Mouse (Mus musculus): ENCODE measurements around the gene Gm43518.

Gene Gm43518

GRCm38 (mm10) chr5:123933556-123933955, 6.3 kb downstream of the Gm43518 start:
- in situ Hi-C loops (cut with MboI, MseI), result no loop called here

GRCm38 (mm10) chr5:123933957-123934591, 6.9 kb downstream of the Gm43518 start:
- in situ Hi-C loops (cut with MboI, MseI), result no loop called here

GRCm38 (mm10) chr5:123935931-123936330, 8.7 kb downstream of the Gm43518 start:
- in situ Hi-C loops (cut with MboI, MseI), result no loop called here

GRCm38 (mm10) chr5:123938479-123938878, 11.3 kb downstream of the Gm43518 start:
- in situ Hi-C loops (cut with MboI, MseI), result no loop called here

- in situ Hi-C loops (cut with MboI, MseI), result loop anchor here (5.0 kb wide), 1 partner anchor 46 kb away; no protein-coding TSS in a partner anchor
Observed at GRCm38 (mm10) chr5:123946546-123946945, 19.3 kb downstream of the Gm43518 start.

- in situ Hi-C loops (cut with MboI, MseI), result loop anchor here (5.0 kb wide), 1 partner anchor 45 kb away; no protein-coding TSS in a partner anchor
Observed at GRCm38 (mm10) chr5:123947041-123947761, 20.0 kb downstream of the Gm43518 start.

- in situ Hi-C loops (cut with MboI, MseI), result loop anchor here (10.0 kb wide), 1 partner anchor 322 kb away; no protein-coding TSS in a partner anchor
Observed at GRCm38 (mm10) chr5:123952365-123953045, 25.3 kb downstream of the Gm43518 start.

GRCm38 (mm10) chr5:123957213-123957612, 30.0 kb downstream of the Gm43518 start:
- in situ Hi-C loops (cut with MboI, MseI), result loop anchor here (10.0 kb wide), 1 partner anchor 318 kb away; no protein-coding TSS in a partner anchor

GRCm38 (mm10) chr5:123959018-123959417, 31.8 kb downstream of the Gm43518 start:
- in situ Hi-C loops (cut with MboI, MseI), result loop anchor here (10.0 kb wide), 1 partner anchor 316 kb away; no protein-coding TSS in a partner anchor

- in situ Hi-C loops (cut with MboI, MseI), result no loop called here
Observed at GRCm38 (mm10) chr5:123960129-123960528, 32.9 kb downstream of the Gm43518 start.

GRCm38 (mm10) chr5:123961046-123961445, 33.8 kb downstream of the Gm43518 start:
- in situ Hi-C loops (cut with MboI, MseI), result no loop called here

- in situ Hi-C loops (cut with MboI, MseI), result no loop called here
Observed at GRCm38 (mm10) chr5:123964208-123964607, 37.0 kb downstream of the Gm43518 start.

- in situ Hi-C loops (cut with MboI, MseI), result no loop called here
Observed at GRCm38 (mm10) chr5:123966759-123967158, 39.5 kb downstream of the Gm43518 start.

GRCm38 (mm10) chr5:123968468-123968867, 41.2 kb downstream of the Gm43518 start:
- in situ Hi-C loops (cut with MboI, MseI), result no loop called here

GRCm38 (mm10) chr5:123969216-123969615, 42.0 kb downstream of the Gm43518 start:
- in situ Hi-C loops (cut with MboI, MseI), result no loop called here

GRCm38 (mm10) chr5:123970576-123970975, 43.4 kb downstream of the Gm43518 start:
- in situ Hi-C loops (cut with MboI, MseI), result no loop called here

- in situ Hi-C loops (cut with MboI, MseI), result no loop called here
Observed at GRCm38 (mm10) chr5:123972453-123972852, 45.2 kb downstream of the Gm43518 start.

- in situ Hi-C loops (cut with MboI, MseI), result no loop called here
Observed at GRCm38 (mm10) chr5:123973299-123974178, 46.3 kb downstream of the Gm43518 start, which contains the start of gene Hip1r. TSS of gene Hip1r (plus strand) at chr5:123973628.

- in situ Hi-C loops (cut with MboI, MseI), result no loop called here
Observed at GRCm38 (mm10) chr5:123974179-123974485, 46.9 kb downstream of the Gm43518 start.

GRCm38 (mm10) chr5:123974616-123975111, 47.4 kb downstream of the Gm43518 start:
- in situ Hi-C loops (cut with MboI, MseI), result loop anchor here (25.0 kb wide), 1 partner anchor 888 kb away; the partner anchor contains the start of genes Ccdc92 and Zfp664

- in situ Hi-C loops (cut with MboI, MseI), result loop anchor here (25.0 kb wide), 1 partner anchor 887 kb away; the partner anchor contains the start of genes Ccdc92 and Zfp664
Observed at GRCm38 (mm10) chr5:123975668-123976180, 48.5 kb downstream of the Gm43518 start.
